Mouse (Mus musculus) embryonic facial prominence, embryonic 14.5 days (tissue): ENCODE data around the gene Bap1. TPM values are rescaled to one million over a fixed set of nuclear protein-coding genes. Genes with fewer than 3 reads are reported as not detected.

Source experiments
- ATAC-seq: fragments of 200-750 bp; cut with Nextera tagmentation; 2 replicates; pipeline ENCODE4 v1.8.0; 2017; ENCODE audit warnings: low read depth, moderate number of reproducible peaks, moderate TSS enrichment
- DNase-seq: peaks from one replicate; pipeline ENCODE4 v3.0.0-alpha.2; 2015; ENCODE audit warnings: low spot score
- H3K27ac ChIP-seq: fragments of 300-500 bp; sonication (generic); replicated peaks from 2 replicates; pipeline ENCODE4 v1.5.1; 2014; ENCODE audit warnings: low read depth, mild to moderate bottlenecking, low read length, moderate library complexity
- H3K27me3 ChIP-seq: fragments of 300-500 bp; sonication (generic); replicated peaks from 2 replicates; pipeline ENCODE4 v1.6.1; 2014; ENCODE audit warnings: low read length; ENCODE audit not compliant: control insufficient read depth, insufficient read depth
- H3K36me3 ChIP-seq: fragments of 300-500 bp; sonication (generic); 2 replicates; pipeline ENCODE4 v1.6.1; 2014; ENCODE audit warnings: low read length, mixed read lengths; ENCODE audit not compliant: control insufficient read depth, insufficient read depth
- H3K4me1 ChIP-seq: fragments of 300-500 bp; sonication (generic); 2 replicates; pipeline ENCODE4 v1.6.1; 2014; ENCODE audit warnings: antibody characterized with exemption, low read length; ENCODE audit not compliant: control insufficient read depth, insufficient read depth
- H3K4me2 ChIP-seq: fragments of 300-500 bp; sonication (generic); 2 replicates; pipeline ENCODE4 v1.6.1; 2014; ENCODE audit warnings: low read depth, mild to moderate bottlenecking, low read length, moderate library complexity, mixed read lengths
- H3K4me3 ChIP-seq: fragments of 300-500 bp; sonication (generic); 2 replicates; pipeline ENCODE4 v1.5.1; 2014; ENCODE audit warnings: low read depth, mild to moderate bottlenecking, low read length
- H3K9ac ChIP-seq: fragments of 300-500 bp; sonication (generic); 2 replicates; pipeline ENCODE4 v1.6.1; 2014; ENCODE audit warnings: low read depth, mild to moderate bottlenecking, low read length, moderate library complexity, mixed read lengths
- H3K9me3 ChIP-seq: fragments of 300-500 bp; sonication (generic); 2 replicates; pipeline ENCODE4 v1.6.1; 2016; ENCODE audit warnings: low read length; ENCODE audit not compliant: control insufficient read depth
- WGBS: fragments of 180-500 bp; shearing (Covaris S2); extraction: QIAGEN DNeasy Blood & Tissue Kit; methylation state at CpG from one replicate; pipeline ENCODE4 v1.1.7; 2014; 5-methylcytosine and 5-hydroxymethylcytosine counted together
- polyA plus RNA-seq: library from polyadenylated mRNA; unstranded; fragments of >200 nt; fragmentation: Nextera tagmentation; extraction: Ambion mirVana; gene quantifications from 2 replicates; pipeline ENCODE4 v1.2.1, GENCODE M21; 2014

The Bap1 gene
- polyA plus RNA-seq, 1 experiment from 2014 or later, result 60.7 TPM

DNA sequence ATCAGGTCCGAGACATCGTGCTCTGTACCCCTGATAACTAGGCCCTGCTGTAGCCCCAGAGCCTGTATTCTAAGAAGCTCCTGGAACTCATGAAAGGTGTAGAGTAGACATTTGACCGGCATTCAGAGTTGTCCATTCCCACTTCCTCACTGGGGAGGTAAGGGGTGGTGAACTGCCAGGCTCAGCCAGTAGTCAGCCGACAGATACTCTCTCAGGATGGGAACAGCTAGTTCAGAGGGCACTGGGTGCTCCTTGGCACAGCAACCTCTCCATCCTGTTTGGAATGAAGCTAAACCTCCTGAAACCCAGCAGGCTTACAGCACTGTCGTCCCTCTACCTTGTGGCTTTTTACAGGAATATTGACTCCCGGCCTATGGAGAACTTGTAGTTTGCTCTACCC is 39.4 kb upstream of the Bap1 start:
- Histone ChIP-seq H3K4me1 (peaks cover 11% of the 10 kb centered on the region; the same call in 1 of the 2 replicates), H3K4me2 (no peak overlapping the region), H3K36me3 (no peaks in the 10 kb centered on the region), H3K9me3 (no peaks in the 10 kb centered on the region), H3K4me3 (no peak overlapping the region), H3K27me3 (no peaks in the 10 kb centered on the region), H3K27ac (no peak overlapping the region), H3K9ac (no peak overlapping the region)
- 87% methylated on average over 6 of the region's 6 CpGs for WGBS
- no peak for ATAC-seq
- DNase-seq, result no peak

GRCm38 (mm10) chr14:31212499-31212898 is 38.8 kb upstream of the Bap1 start:
- Histone ChIP-seq H3K4me3 (no peak overlapping the region), H3K4me1 (peaks cover 7% of the 10 kb centered on the region; the same call in 1 of the 2 replicates), H3K4me2 (no peak overlapping the region), H3K36me3 (no peaks in the 10 kb centered on the region), H3K27me3 (no peaks in the 10 kb centered on the region), H3K27ac (no peak overlapping the region), H3K9ac (no peak overlapping the region), H3K9me3 (no peaks in the 10 kb centered on the region)
- ATAC-seq (0 out of 2 replicates have a peak, but pooled peaks have one; percentile 10), DNase-seq (peak; percentile 41)
- 54% methylated on average over 3 of the region's 3 CpGs for WGBS

DNA sequence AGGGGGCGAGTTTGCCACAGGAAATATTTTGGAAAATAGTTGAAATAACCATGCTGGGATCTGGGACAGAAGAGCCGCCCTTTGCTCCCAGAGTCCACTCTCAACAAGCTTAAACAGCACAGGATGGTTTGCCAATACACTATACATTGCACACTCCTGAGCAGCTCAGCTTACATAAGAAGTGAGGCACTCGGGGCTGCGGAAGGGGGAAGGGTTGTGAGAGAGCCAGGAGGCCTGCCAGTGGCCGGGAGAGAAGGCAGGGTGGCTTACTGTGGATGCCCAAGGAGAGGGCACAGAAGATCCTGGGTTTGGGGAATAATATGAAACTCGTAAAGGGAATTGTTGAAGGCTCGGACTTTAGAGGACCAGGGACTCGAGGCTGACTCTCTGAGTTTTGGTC is 37.4 kb upstream of the Bap1 start:
- ATAC-seq (no peak), DNase-seq (no peak)
- Histone ChIP-seq H3K4me1 (peaks cover 10% of the 10 kb centered on the region; the same call in 1 of the 2 replicates), H3K27me3 (no peaks in the 10 kb centered on the region), H3K4me2 (no peak overlapping the region), H3K36me3 (no peaks in the 10 kb centered on the region), H3K9me3 (no peaks in the 10 kb centered on the region), H3K9ac (no peak overlapping the region), H3K4me3 (no peak overlapping the region), H3K27ac (no peak overlapping the region; the same call in 1 of the 2 replicates)
- 64% methylated on average over 8 of the region's 8 CpGs for WGBS

DNA sequence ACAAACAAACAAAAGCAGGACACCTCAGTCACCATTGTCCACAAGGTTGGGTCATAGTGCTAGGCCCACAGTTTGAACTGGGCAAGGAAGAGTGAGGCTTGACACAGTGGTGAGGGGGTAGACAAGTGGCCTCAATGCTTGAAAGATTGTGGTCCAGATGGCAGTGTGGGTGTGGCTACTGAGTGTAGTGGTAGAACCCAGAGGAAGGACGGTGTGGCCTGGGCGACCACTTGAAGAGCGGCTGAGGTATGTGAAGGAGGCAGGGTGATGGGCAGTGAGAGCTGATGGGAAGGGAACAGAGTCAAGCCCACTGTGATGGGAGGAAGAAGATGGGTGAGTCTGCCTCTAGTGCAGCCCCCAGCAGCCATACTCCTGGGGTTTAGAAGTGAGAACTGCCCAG is 36.6 kb upstream of the Bap1 start:
- Histone ChIP-seq H3K4me1 (peaks cover 10% of the 10 kb centered on the region; the same call in 1 of the 2 replicates), H3K36me3 (no peaks in the 10 kb centered on the region), H3K9me3 (no peaks in the 10 kb centered on the region), H3K27me3 (no peaks in the 10 kb centered on the region), H3K9ac (no peak overlapping the region), H3K27ac (no peak overlapping the region), H3K4me2 (no peak overlapping the region), H3K4me3 (no peak overlapping the region)
- DNase-seq (no peak), ATAC-seq (no peak)
- 75% methylated on average over 3 of the region's 3 CpGs for WGBS

DNA sequence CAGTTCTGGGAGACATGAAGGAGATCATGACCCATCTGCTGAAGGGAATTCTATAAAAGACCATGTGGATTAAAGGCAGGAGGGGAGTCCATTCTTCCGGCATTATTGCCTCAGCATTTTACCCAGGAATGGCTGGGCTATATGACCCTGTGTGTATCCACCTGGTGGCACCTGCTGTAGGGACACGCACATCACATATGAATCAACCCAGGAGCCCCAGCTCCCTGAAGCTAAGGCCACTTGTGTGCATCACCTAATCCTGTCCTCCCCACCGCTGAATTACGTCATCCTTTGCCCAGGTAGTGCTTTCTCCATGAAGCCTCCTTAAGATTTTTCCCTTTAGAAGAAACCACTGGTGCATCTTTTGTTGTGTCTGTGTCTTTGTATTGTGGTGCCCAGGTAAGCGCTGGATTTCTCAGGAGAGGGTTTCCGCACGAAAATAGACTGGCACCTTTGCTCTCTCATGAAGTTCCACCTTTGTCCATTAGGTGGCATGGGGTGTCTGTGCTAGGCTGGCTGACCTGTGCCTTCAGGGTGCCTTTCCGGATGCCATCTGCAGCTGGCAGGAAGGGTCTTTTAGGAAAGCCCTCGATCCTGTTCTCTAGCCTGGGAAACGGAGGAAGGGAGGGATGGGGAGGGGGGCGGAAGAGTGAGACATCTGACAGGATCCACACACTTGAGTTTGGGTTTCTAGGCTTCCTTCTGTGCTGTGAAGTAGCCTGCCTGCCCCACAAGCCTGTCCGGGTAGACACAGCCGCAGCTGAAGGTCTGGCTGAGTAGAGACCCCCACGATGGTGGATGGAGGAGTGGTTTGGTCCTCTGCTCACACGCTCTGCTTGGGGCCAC is 35.9 kb upstream of the Bap1 start:
- Histone ChIP-seq H3K4me3 (no peak overlapping the region), H3K9me3 (no peaks in the 10 kb centered on the region), H3K9ac (no peak overlapping the region; the same call in 1 of the 2 replicates), H3K4me1 (peaks cover 10% of the 10 kb centered on the region; the same call in 1 of the 2 replicates), H3K27ac (no peak overlapping the region), H3K4me2 (no peak overlapping the region), H3K36me3 (no peaks in the 10 kb centered on the region), H3K27me3 (no peaks in the 10 kb centered on the region)
- DNase-seq (peak; percentile 72), ATAC-seq (peak; percentile 53)
- 34% methylated on average over 15 of the region's 15 CpGs for WGBS

DNA sequence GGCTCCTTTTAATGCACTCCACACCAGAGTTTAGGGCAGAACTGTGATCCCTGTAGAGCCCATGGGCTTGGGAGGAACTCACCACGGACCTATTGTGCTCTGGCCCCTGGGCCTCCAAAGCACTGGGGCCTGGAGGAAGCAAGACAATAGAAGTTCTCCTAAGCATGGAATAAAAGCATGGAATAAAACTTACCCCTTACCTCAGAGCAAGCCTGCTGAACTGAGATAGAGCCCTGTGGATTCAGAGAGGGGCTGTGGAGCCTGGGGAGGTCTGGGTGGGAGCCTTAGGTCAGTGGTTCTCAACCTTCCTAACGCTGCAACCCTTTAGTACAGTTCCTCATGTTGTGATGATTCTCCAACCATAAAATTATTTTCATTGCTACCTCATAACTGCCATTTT is 34.4 kb upstream of the Bap1 start, which contains the start of gene Nisch:
TSS of gene Nisch (minus strand) at position 101 of the 400 bp plus-strand sequence.
- H3K27ac ChIP-seq, result 0 out of 2 replicates have a peak within 1 kb of the TSS, but pooled peaks have one; percentile 21
- H3K9me3 ChIP-seq, result no peaks in the 10 kb centered on the region
- peaks cover 10% of the 10 kb centered on the region; the same call in 1 of the 2 replicates for H3K4me1 ChIP-seq
- ATAC-seq, result no peak
- 69% methylated on average over 2 of the region's 2 CpGs for WGBS
- DNase-seq, result no peak
- no peaks in the 10 kb centered on the region for H3K36me3 ChIP-seq
- H3K9ac ChIP-seq, result peak within 1 kb of the TSS; percentile 45
- peak within 1 kb of the TSS; percentile 38; the same call in 1 of the 2 replicates for H3K4me2 ChIP-seq
- 0 out of 2 replicates have a peak within 1 kb of the TSS, but pooled peaks have one; percentile 3 for H3K4me3 ChIP-seq
- no peaks in the 10 kb centered on the region for H3K27me3 ChIP-seq

GRCm38 (mm10) chr14:31217666-31218065 is 33.6 kb upstream of the Bap1 start, which contains the start of gene Sema3g:
Gene Sema3g (plus strand): TSS chr14:31217860.
- Histone ChIP-seq H3K4me1 (peaks cover 10% of the 10 kb centered on the region; the same call in 1 of the 2 replicates), H3K27me3 (no peaks in the 10 kb centered on the region), H3K27ac (0 out of 2 replicates have a peak within 1 kb of the TSS, but pooled peaks have one; percentile 21), H3K9ac (peak within 1 kb of the TSS; percentile 45), H3K9me3 (no peaks in the 10 kb centered on the region), H3K4me3 (0 out of 2 replicates have a peak within 1 kb of the TSS, but pooled peaks have one; percentile 3), H3K36me3 (no peaks in the 10 kb centered on the region), H3K4me2 (peak within 1 kb of the TSS; percentile 38; the same call in 1 of the 2 replicates)
- 12% methylated on average over 11 of the region's 11 CpGs for WGBS
- ATAC-seq, result peak; percentile 75
- DNase-seq, result peak; percentile 68

DNA sequence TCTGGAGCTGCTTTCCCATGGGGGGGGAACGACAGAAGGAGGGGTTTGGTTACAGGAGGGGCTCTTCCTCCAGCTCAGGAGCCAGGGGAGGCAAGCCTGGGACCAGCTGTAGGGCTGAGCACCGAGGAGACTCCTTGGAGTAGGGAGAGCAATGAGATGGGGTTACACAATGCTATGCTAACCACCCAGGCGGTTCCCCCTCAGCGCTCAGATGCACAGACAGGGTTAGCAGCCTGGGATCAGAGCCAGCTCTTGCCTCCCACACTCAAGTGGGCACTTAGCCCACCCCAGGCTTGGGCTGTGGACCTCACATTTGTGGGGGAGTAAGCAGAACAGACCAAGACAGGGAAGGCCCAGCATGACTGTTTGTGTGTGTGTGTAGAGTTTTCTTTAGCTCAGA is 24.3 kb upstream of the Bap1 start:
- H3K4me3 ChIP-seq, result no peak overlapping the region
- peaks cover 25% of the 10 kb centered on the region for H3K4me1 ChIP-seq
- H3K4me2 ChIP-seq, result no peak overlapping the region
- peak overlapping the region; percentile 82 for H3K27ac ChIP-seq
- H3K27me3 ChIP-seq, result no peaks in the 10 kb centered on the region
- no peaks in the 10 kb centered on the region for H3K9me3 ChIP-seq
- DNase-seq, result peak; percentile 90
- no peaks in the 10 kb centered on the region for H3K36me3 ChIP-seq
- no peak overlapping the region for H3K9ac ChIP-seq
- WGBS, result 31% methylated on average over 4 of the region's 4 CpGs
- ATAC-seq, result peak; percentile 93
